Mouse (Mus musculus) megakaryocyte, embryonic 14.5 days (primary cell): ENCODE data around the gene Cbx6.

Experiments used
- FLI1 ChIP-seq: IDR thresholded peaks from 2 replicates; pipeline ENCODE4 v1.6.1; 2012; ENCODE audit warnings: low read length, inconsistent platforms, mixed read lengths
- GATA1 ChIP-seq: IDR thresholded peaks from 3 replicates; pipeline ENCODE4 v1.6.1; 2012; ENCODE audit warnings: mixed read lengths, low read length, inconsistent platforms, borderline replicate concordance

- TF ChIP-seq GATA1, result no peak
- no peak for TF ChIP-seq FLI1
Observed at GRCm38 (mm10) chr15:79813666-79814258, 20.7 kb downstream of the Cbx6 start.
